Mouse (Mus musculus): ENCODE results near the gene Ppp1r13l.

DNA sequence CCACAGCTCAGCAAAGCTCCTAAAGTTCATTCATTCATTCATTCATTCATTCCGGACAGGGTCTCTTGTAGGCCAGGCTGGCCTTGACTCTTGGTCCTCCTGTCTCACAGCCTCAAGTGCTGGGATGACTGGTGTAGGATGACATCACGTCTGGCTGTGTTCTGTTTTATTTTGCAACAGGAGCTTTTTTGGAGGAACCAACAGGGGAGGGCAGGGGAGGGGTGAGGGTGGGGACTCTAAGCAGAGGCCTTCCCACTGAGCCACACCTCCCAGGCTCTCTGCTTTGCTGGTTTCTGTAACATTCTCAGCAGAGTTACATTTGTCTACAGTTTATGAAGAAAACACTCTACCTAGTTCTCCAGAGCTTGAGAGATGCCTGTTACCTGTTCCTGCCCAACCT is 21.5 kb upstream of the Ppp1r13l start:
- TF ChIP-seq TAL1 (IDR thresholded peaks at IDR 0.05; ENCODE audit: low read length), result no peak
- TF ChIP-seq CTCF (IDR thresholded peaks at IDR 0.05 in 2 of 3, conservative IDR thresholded peaks at IDR 0.05 in 1 of 3; ENCODE audit: control insufficient read depth in 1 of 3, insufficient read depth in 1 of 3, low read depth in 2 of 3, low read length in 3 of 3, poor library complexity in 1 of 3, severe bottlenecking in 1 of 3), result no peak
- no peak for TF ChIP-seq POLR2AphosphoS5 (IDR thresholded peaks at IDR 0.05; ENCODE audit: borderline replicate concordance, low read depth, low read length)
- TF ChIP-seq POLR2A (IDR thresholded peaks at IDR 0.05; ENCODE audit: control insufficient read depth in 1 of 2, insufficient read depth in 1 of 2, low read depth in 1 of 2, low read length in 2 of 2, poor library complexity in 1 of 2), result no peak
- TF ChIP-seq TCF12 (IDR thresholded peaks at IDR 0.05; ENCODE audit: low read depth, low read length), result no peak
- no peak for TF ChIP-seq NRF1 (IDR thresholded peaks at IDR 0.05; ENCODE audit: insufficient read depth, low read depth, low read length, poor library complexity, severe bottlenecking)
- TF ChIP-seq CHD1 (IDR thresholded peaks at IDR 0.05; ENCODE audit: low read depth, low read length), result no peak
- no peak for TF ChIP-seq MYC (IDR thresholded peaks at IDR 0.05; ENCODE audit: low read depth, low read length)

Data from MEL (cell line).